Mouse (Mus musculus): ENCODE results near the gene Crybg3.

DNA sequence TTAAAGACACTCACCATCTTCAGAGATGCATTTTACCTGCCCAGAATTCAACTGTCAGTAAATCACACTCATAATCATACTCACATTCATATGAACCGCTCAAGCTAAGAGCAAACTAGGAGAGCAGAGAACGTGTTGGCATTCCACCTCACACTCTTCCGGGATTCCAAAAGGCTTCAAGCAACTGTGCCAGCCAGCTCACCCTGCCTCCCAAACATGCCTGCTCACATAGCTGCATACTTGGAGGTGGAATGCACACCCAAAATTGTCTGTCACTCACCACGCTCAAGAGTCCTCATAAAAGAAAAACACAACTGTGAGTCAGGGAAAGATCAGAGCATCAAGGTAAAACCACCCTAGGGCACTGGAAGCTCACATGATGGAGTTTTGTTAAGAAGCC is 34.3 kb downstream of the Crybg3 start:
- TF ChIP-seq CTCF (IDR thresholded peaks at IDR 0.05; ENCODE audit: extremely low read depth, insufficient read length, insufficient replicate concordance, low read depth, low read length) (no peak), POLR2A (IDR thresholded peaks at IDR 0.05; ENCODE audit: low read depth, low read length) (no peak)
